ENCODE assay signal across 8 mouse cellular contexts in genomic region chr7:100178016-100178890, GRCm38 (mm10). TPM values are rescaled to one million over a fixed set of nuclear protein-coding genes. Genes with fewer than 3 reads are reported as not detected.
DNase-seq lines count a peak whose midpoint lies in the region; ATAC-seq and TF ChIP-seq lines count a peak whose summit lies in the region.

No protein-coding gene starts in this region.

- no peaks in the 10 kb centered on the region; the same call in 1 of the 2 replicates for H3K27me3 ChIP-seq in cerebellum, adult 2 months (ENCODE audit: control insufficient read depth, insufficient read depth, low read length)
- H3K27me3 ChIP-seq in forebrain, embryonic 11.5 days (ENCODE audit: control insufficient read depth, insufficient read depth, low read length) = peaks cover 26% of the 10 kb centered on the region
- peaks cover 55% of the 10 kb centered on the region for H3K27me3 ChIP-seq in heart, embryonic 13.5 days (replicated peaks)
- H3K27me3 ChIP-seq in kidney, embryonic 15.5 days = peaks cover 48% of the 10 kb centered on the region
- H3K27me3 ChIP-seq in liver, embryonic 12.5 days (replicated peaks) = peaks cover 73% of the 10 kb centered on the region
- peaks cover 26% of the 10 kb centered on the region for H3K27me3 ChIP-seq in midbrain, postnatal 0 days (ENCODE audit: insufficient read depth, low read length)

- H3K36me3 ChIP-seq in forebrain, embryonic 11.5 days (ENCODE audit: control insufficient read depth, insufficient read depth, low read length) = no peaks in the 10 kb centered on the region
- H3K36me3 ChIP-seq in heart, embryonic 13.5 days = no peaks in the 10 kb centered on the region
- no peaks in the 10 kb centered on the region for H3K36me3 ChIP-seq in kidney, embryonic 15.5 days
- no peaks in the 10 kb centered on the region for H3K36me3 ChIP-seq in liver, embryonic 12.5 days
- no peaks in the 10 kb centered on the region for H3K36me3 ChIP-seq in midbrain, postnatal 0 days (ENCODE audit: insufficient read depth, low read length)

- 17% methylated on average over 30 of the region's 30 CpGs for WGBS in cerebellum, adult 2 months
- 10% methylated on average over 30 of the region's 30 CpGs for WGBS in forebrain, embryonic 11.5 days
- 7% methylated on average over 30 of the region's 30 CpGs for WGBS in heart, embryonic 13.5 days
- WGBS in kidney, embryonic 15.5 days = 10% methylated on average over 30 of the region's 30 CpGs
- 7% methylated on average over 30 of the region's 30 CpGs for WGBS in liver, embryonic 12.5 days (ENCODE audit: insufficient replicate concordance)
- WGBS in midbrain, postnatal 0 days = 9% methylated on average over 30 of the region's 30 CpGs

- peak overlapping the region; percentile 29; the same call in 1 of the 2 replicates for H3K9ac ChIP-seq in forebrain, embryonic 11.5 days (ENCODE audit: low read length)
- peak overlapping the region; percentile 75 for H3K9ac ChIP-seq in heart, embryonic 13.5 days
- H3K9ac ChIP-seq in kidney, embryonic 15.5 days = peak overlapping the region; percentile 33; the same call in 1 of the 2 replicates
- H3K9ac ChIP-seq in liver, embryonic 12.5 days = no peak overlapping the region
- peak overlapping the region; percentile 42; the same call in 1 of the 2 replicates for H3K9ac ChIP-seq in midbrain, postnatal 0 days (replicated peaks; ENCODE audit: low read length, poor library complexity, severe bottlenecking)

- no peak for ATAC-seq in forebrain, embryonic 11.5 days (replicated peaks; ENCODE audit: low FRiP score)
- no peak for ATAC-seq in heart, embryonic 13.5 days (ENCODE audit: extremely low read depth, insufficient number of reproducible peaks, low FRiP score, low TSS enrichment)
- peak; percentile 79 for ATAC-seq in kidney, embryonic 15.5 days (replicated peaks; ENCODE audit: low FRiP score)
- peak; percentile 72 for ATAC-seq in liver, embryonic 12.5 days
- ATAC-seq in midbrain, postnatal 0 days (ENCODE audit: low FRiP score) = no peak; the same call in 1 of the 2 replicates

- H3K4me2 ChIP-seq in forebrain, embryonic 11.5 days (ENCODE audit: low read depth, low read length, severe bottlenecking) = peak overlapping the region; percentile 58
- peak overlapping the region; percentile 92 for H3K4me2 ChIP-seq in heart, embryonic 13.5 days
- peak overlapping the region; percentile 70 for H3K4me2 ChIP-seq in kidney, embryonic 15.5 days
- H3K4me2 ChIP-seq in liver, embryonic 12.5 days = peak overlapping the region; percentile 72
- H3K4me2 ChIP-seq in midbrain, postnatal 0 days (ENCODE audit: low read depth, low read length, poor library complexity, severe bottlenecking) = peak overlapping the region; percentile 78

- TF ChIP-seq POLR2A in cerebellum, adult 2 months (IDR thresholded peaks at IDR 0.05; ENCODE audit: borderline replicate concordance, insufficient read depth, low read length) = no peak

- peak overlapping the region; percentile 23 for H3K4me3 ChIP-seq in cerebellum, adult 2 months (replicated peaks; ENCODE audit: insufficient read depth, low read depth, low read length)
- peak overlapping the region; percentile 28 for H3K4me3 ChIP-seq in forebrain, embryonic 11.5 days (ENCODE audit: low read depth, low read length)
- peak overlapping the region; percentile 56 for H3K4me3 ChIP-seq in heart, embryonic 13.5 days
- H3K4me3 ChIP-seq in kidney, embryonic 15.5 days (replicated peaks) = peak overlapping the region; percentile 43
- peak overlapping the region; percentile 39 for H3K4me3 ChIP-seq in liver, embryonic 12.5 days
- H3K4me3 ChIP-seq in midbrain, postnatal 0 days (ENCODE audit: low read depth, low read length) = peak overlapping the region; percentile 41

- no peaks in the 10 kb centered on the region for H3K9me3 ChIP-seq in forebrain, embryonic 11.5 days (ENCODE audit: control insufficient read depth, low read length)
- H3K9me3 ChIP-seq in heart, embryonic 13.5 days = no peaks in the 10 kb centered on the region
- no peaks in the 10 kb centered on the region for H3K9me3 ChIP-seq in kidney, embryonic 15.5 days (replicated peaks)
- H3K9me3 ChIP-seq in liver, embryonic 12.5 days (replicated peaks) = no peaks in the 10 kb centered on the region
- H3K9me3 ChIP-seq in midbrain, postnatal 0 days (ENCODE audit: low read length) = no peaks in the 10 kb centered on the region

- no peak for TF ChIP-seq CTCF in cerebellum, adult 2 months (IDR thresholded peaks at IDR 0.05; ENCODE audit: borderline replicate concordance, insufficient read depth, low read depth, low read length)
- TF ChIP-seq CTCF in midbrain, postnatal 0 days (IDR thresholded peaks at IDR 0.05) = no peak

- H3K4me1 ChIP-seq in cerebellum, adult 2 months (ENCODE audit: control insufficient read depth, insufficient read depth, low read length) = no peaks in the 10 kb centered on the region
- peaks cover 7% of the 10 kb centered on the region for H3K4me1 ChIP-seq in forebrain, embryonic 11.5 days (replicated peaks; ENCODE audit: control insufficient read depth, insufficient read depth, low read length)
- H3K4me1 ChIP-seq in heart, embryonic 13.5 days = peaks cover 14% of the 10 kb centered on the region
- H3K4me1 ChIP-seq in kidney, embryonic 15.5 days = peaks cover 15% of the 10 kb centered on the region
- H3K4me1 ChIP-seq in liver, embryonic 12.5 days = peaks cover 31% of the 10 kb centered on the region
- no peaks in the 10 kb centered on the region for H3K4me1 ChIP-seq in midbrain, postnatal 0 days (ENCODE audit: insufficient read depth, low read length)

- no peak for DNase-seq in cerebellum, adult 2 months
- DNase-seq in cerebellum, adult 11-12 months = no peak
- peak; percentile 57 for DNase-seq in forebrain, embryonic 11.5 days (ENCODE audit: low spot score)
- peak; percentile 34 for DNase-seq in midbrain, postnatal 0 days (ENCODE audit: low spot score)
- DNase-seq in testis, postnatal 14 days (ENCODE audit: low spot score) = peak; percentile 19

- no peak overlapping the region for H3K27ac ChIP-seq in cerebellum, adult 2 months (ENCODE audit: insufficient read depth, low read length)
- H3K27ac ChIP-seq in forebrain, embryonic 11.5 days (ENCODE audit: low read depth, low read length) = no peak overlapping the region
- H3K27ac ChIP-seq in heart, embryonic 13.5 days (replicated peaks) = no peak overlapping the region
- no peak overlapping the region for H3K27ac ChIP-seq in kidney, embryonic 15.5 days
- no peak overlapping the region for H3K27ac ChIP-seq in liver, embryonic 12.5 days
- H3K27ac ChIP-seq in midbrain, postnatal 0 days (ENCODE audit: low read depth, low read length) = no peak overlapping the region

RNA-seq across cellular contexts. Expression of gene Kcne3, which starts 2.0 kb away (rescaled TPM):
- not detected in 2 replicates for polyA plus RNA-seq in cerebellum, adult 2 months (2012; rRNA removed)
- polyA plus RNA-seq in forebrain, embryonic 11.5 days (2014; fragmentation: Nextera tagmentation; extraction: Ambion mirVana) = 3.3 and 4.1 TPM in 2 replicates
- polyA plus RNA-seq in heart, embryonic 13.5 days (2015; fragmentation: Nextera tagmentation; extraction: Ambion mirVana) = 11.0 and 14.0 TPM in 2 replicates
- 5.1 and 5.9 TPM in 2 replicates for polyA plus RNA-seq in kidney, embryonic 15.5 days (2015; fragmentation: Nextera tagmentation; extraction: Ambion mirVana)
- polyA plus RNA-seq in liver, embryonic 12.5 days (2016; fragmentation: Nextera tagmentation; extraction: Ambion mirVana) = 3.4 and 4.4 TPM in 2 replicates
- total RNA-seq in midbrain, postnatal 0 days (2014; rRNA removed) = not detected in 2 replicates
- 0.27 TPM in 1 of 2 replicates, not detected in the other for polyA plus RNA-seq in midbrain, postnatal 0 days (2015; fragmentation: Nextera tagmentation; extraction: Ambion mirVana)

RNA-seq across cellular contexts. Expression of gene Lipt2, which starts 19.2 kb away (rescaled TPM):
- 6.9 and 7.5 TPM in 2 replicates for polyA plus RNA-seq in cerebellum, adult 2 months (2012; rRNA removed)
- polyA plus RNA-seq in forebrain, embryonic 11.5 days (2014; fragmentation: Nextera tagmentation; extraction: Ambion mirVana) = 20.4 and 22.5 TPM in 2 replicates
- polyA plus RNA-seq in heart, embryonic 13.5 days (2015; fragmentation: Nextera tagmentation; extraction: Ambion mirVana) = 13.6 and 14.8 TPM in 2 replicates
- polyA plus RNA-seq in kidney, embryonic 15.5 days (2015; fragmentation: Nextera tagmentation; extraction: Ambion mirVana) = 21.5 TPM in 2 replicates
- polyA plus RNA-seq in liver, embryonic 12.5 days (2016; fragmentation: Nextera tagmentation; extraction: Ambion mirVana) = 8.9 and 10.1 TPM in 2 replicates
- 15.5 and 16.6 TPM in 2 replicates for total RNA-seq in midbrain, postnatal 0 days (2014; rRNA removed)
- 17.1 and 19.5 TPM in 2 replicates for polyA plus RNA-seq in midbrain, postnatal 0 days (2015; fragmentation: Nextera tagmentation; extraction: Ambion mirVana)

RNA-seq across cellular contexts. Expression of gene Pgm2l1, which starts 48.9 kb away (rescaled TPM):
- polyA plus RNA-seq in cerebellum, adult 2 months (2012; rRNA removed) = 49.6 and 49.8 TPM in 2 replicates
- polyA plus RNA-seq in forebrain, embryonic 11.5 days (2014; fragmentation: Nextera tagmentation; extraction: Ambion mirVana) = 5.2 and 6.2 TPM in 2 replicates
- polyA plus RNA-seq in heart, embryonic 13.5 days (2015; fragmentation: Nextera tagmentation; extraction: Ambion mirVana) = 1.7 and 2.1 TPM in 2 replicates
- 3.8 and 4.4 TPM in 2 replicates for polyA plus RNA-seq in kidney, embryonic 15.5 days (2015; fragmentation: Nextera tagmentation; extraction: Ambion mirVana)
- 2.3 and 2.7 TPM in 2 replicates for polyA plus RNA-seq in liver, embryonic 12.5 days (2016; fragmentation: Nextera tagmentation; extraction: Ambion mirVana)
- total RNA-seq in midbrain, postnatal 0 days (2014; rRNA removed) = 188 and 214 TPM in 2 replicates
- 38.6 and 46.2 TPM in 2 replicates for polyA plus RNA-seq in midbrain, postnatal 0 days (2015; fragmentation: Nextera tagmentation; extraction: Ambion mirVana)

RNA-seq across cellular contexts. Expression of gene Pold3, which starts 56.9 kb away (rescaled TPM):
- polyA plus RNA-seq in cerebellum, adult 2 months (2012; rRNA removed) = 25.8 and 27.3 TPM in 2 replicates
- 116 and 121 TPM in 2 replicates for polyA plus RNA-seq in forebrain, embryonic 11.5 days (2014; fragmentation: Nextera tagmentation; extraction: Ambion mirVana)
- polyA plus RNA-seq in heart, embryonic 13.5 days (2015; fragmentation: Nextera tagmentation; extraction: Ambion mirVana) = 34.8 and 36.5 TPM in 2 replicates
- polyA plus RNA-seq in kidney, embryonic 15.5 days (2015; fragmentation: Nextera tagmentation; extraction: Ambion mirVana) = 64.3 and 66.3 TPM in 2 replicates
- polyA plus RNA-seq in liver, embryonic 12.5 days (2016; fragmentation: Nextera tagmentation; extraction: Ambion mirVana) = 72.3 and 73.6 TPM in 2 replicates
- 35.5 and 37.7 TPM in 2 replicates for total RNA-seq in midbrain, postnatal 0 days (2014; rRNA removed)
- polyA plus RNA-seq in midbrain, postnatal 0 days (2015; fragmentation: Nextera tagmentation; extraction: Ambion mirVana) = 40.5 and 42.6 TPM in 2 replicates

Comparison
In these comparisons a context has a peak if more than half of its experiments do, and no peak if none do; other contexts are left out.
1. DNase-seq: peak in forebrain, embryonic 11.5 days (single experiment), midbrain, postnatal 0 days (single experiment) and testis, postnatal 14 days (single experiment); none in cerebellum, adult 2 months (0 of 2) and cerebellum, adult 11-12 months (single experiment).
2. ATAC-seq: peak in kidney, embryonic 15.5 days (single experiment) and liver, embryonic 12.5 days (single experiment); none in forebrain, embryonic 11.5 days (single experiment), heart, embryonic 13.5 days (single experiment) and midbrain, postnatal 0 days (single experiment).
3. Peak in every context shown above with its lines, with median percentiles within 50 percentile points of each other: H3K4me3 ChIP-seq and H3K4me2 ChIP-seq.